Mouse (Mus musculus) retina, adult 2 months (tissue): ENCODE results near the gene Olfr543.
"Not testable (repeated sequence)": the region's sequence is repeated elsewhere in the genome, so short reads cannot be mapped to it uniquely, and the experiment has no call there.

ENCODE experiments used
- DNase-seq: peaks from one replicate; pipeline ENCODE4 v3.0.0-alpha.2; 2012; ENCODE audit warnings: low read depth, low spot score

Olfr543 gene

GRCm38 (mm10) chr7:102481579-102481978 lies at the start of gene Olfr543:
TSS of gene Olfr543 (minus strand) at chr7:102481679.
- no peak for DNase-seq

- DNase-seq, result no peak
These were observed 47.6 kb upstream of the Olfr543 start for GRCm38 (mm10) chr7:102529052-102529451.

- no peak for DNase-seq
These were observed 35.5 kb upstream of the Olfr543 start for GRCm38 (mm10) chr7:102517051-102517335.

- no peak for DNase-seq
These were observed 35.0 kb upstream of the Olfr543 start for GRCm38 (mm10) chr7:102516261-102517050.

- DNase-seq, result no peak
These were observed 32.7 kb upstream of the Olfr543 start for GRCm38 (mm10) chr7:102514144-102514543.

- DNase-seq, result peak; percentile 32
These were observed 31.4 kb upstream of the Olfr543 start for GRCm38 (mm10) chr7:102512814-102513435.

DNA sequence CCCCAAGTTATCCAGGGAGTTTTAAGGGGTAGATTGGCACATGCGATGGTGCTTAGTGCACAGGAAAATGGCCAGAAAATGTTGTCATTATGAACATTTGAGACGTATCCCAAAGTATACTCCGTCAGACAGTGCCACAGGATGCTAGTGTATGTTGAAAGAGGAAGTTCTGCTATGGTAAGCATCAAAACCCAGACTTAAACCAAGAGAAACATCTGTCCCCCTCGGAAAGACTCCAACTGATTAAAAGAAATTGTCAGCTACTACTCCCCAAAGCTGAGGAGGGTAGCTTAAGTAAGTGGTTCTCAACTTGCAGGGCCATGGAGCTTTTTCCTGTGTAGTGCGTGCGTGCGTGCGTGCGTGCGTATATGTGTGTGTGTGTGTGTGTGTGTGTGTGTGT lies 30.4 kb upstream of the Olfr543 start:
- DNase-seq, result no peak

DNA sequence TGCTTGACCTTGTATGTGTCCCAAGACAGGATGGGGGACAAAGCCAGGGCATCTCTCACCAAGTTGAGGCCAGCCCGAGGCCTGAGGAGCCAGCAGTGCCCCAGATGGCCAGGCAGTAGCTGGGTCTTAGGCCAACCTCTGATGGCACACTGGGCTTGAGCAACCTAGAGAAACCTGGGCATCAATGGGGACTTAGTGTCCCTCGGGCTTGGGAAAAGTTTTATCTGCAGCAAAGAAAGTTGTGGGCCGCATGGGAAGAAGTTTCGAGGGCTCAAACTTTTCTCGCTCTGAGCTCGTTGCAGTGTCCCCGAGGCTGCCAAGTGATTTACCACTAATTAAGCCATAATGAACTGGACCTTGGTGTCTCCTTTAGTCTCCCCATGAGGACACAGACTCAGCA lies 28.2 kb upstream of the Olfr543 start:
- no peak for DNase-seq

DNA sequence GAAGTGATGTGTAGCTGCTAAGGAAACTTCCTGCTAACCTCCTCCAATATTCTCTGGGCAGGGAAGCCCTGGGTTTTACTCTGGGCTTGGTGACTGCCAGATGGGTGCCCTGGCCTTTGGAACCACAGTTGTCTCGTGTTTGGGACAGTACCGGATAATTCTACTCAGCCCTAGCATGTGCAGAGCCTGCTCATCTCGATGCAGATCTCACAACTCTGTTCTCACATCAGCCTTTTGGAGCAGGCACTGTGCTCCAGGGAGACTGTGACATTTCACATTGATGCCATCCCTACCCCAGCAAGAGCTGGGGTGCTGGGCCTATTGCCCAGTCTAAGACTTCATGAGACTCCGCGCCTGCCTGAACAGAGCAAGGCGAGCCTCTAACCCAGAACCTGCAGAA lies 27.2 kb upstream of the Olfr543 start:
- no peak for DNase-seq

- DNase-seq, result no peak
These were observed 26.6 kb upstream of the Olfr543 start for GRCm38 (mm10) chr7:102508066-102508465.

- peak; percentile 29 for DNase-seq
These were observed 25.4 kb upstream of the Olfr543 start for GRCm38 (mm10) chr7:102506848-102507247.

DNA sequence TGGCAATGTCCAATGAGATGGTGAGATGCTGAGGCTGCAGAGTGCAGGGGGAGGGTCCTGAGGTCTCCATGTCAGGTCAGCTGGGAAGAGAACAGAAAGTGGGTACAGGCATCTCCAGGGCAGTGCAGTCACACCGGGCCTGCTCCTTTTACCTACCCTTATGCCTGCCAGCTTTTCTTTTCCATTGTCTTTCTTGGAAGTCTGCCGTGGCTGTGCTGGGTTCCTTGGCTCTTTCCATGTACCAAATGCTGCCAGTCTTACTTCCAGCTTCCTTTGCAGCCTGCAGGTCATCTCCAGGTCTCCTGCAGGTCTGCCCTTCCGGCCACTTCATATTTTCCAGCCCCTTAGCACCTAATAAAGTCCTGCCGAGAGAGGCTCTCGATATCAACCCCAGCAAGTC lies 20.5 kb upstream of the Olfr543 start:
- DNase-seq, result no peak

DNA sequence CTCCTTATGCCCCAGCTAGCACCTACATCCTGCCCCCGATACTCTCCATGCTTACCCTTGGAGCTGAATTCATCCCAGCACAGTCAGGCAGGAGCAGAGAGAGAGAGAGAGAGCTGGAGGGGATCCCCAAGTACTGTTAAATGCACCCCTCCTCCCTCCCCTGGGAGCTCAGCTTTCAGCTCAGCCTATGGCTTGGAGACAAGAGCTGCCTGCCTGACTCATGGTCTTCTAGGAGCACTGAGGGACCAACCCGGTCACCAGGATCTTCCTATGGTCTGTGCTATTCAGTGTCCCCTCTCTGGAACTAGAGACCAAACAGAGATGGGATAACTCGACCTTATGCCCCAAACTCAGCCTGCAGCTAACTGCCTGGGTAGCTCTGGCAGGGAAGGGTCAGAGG lies 18.0 kb upstream of the Olfr543 start, which contains the start of gene Olfr545:
Gene Olfr545, minus strand, starts transcription at position 101 of the 400 bp plus-strand sequence.
- DNase-seq, result no peak

- DNase-seq, result not testable (repeated sequence)
These were observed 12.9 kb upstream of the Olfr543 start for GRCm38 (mm10) chr7:102494416-102494815.

DNA sequence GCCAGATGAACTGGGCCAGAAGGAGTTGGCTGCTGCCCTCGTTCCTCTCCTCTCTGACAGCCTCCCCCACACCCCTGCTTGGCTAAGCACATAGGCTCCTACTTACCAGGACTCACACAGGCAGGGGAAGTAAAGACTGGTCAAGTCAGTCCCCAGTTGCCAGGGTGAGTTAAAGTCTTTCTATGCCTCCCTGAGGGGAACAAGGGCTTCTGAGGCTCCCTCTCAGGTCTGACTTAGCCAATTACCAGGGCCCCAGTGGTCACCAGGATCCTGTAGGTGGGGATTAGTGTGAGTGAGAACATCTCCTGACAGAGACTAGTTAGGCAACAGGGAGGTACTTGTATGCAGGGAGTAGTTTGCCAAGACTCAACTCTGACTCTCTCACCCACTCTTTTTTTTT lies 6.7 kb upstream of the Olfr543 start, which contains the start of gene Olfr544:
Gene Olfr544, minus strand, starts transcription at position 153 of the 400 bp plus-strand sequence.
- DNase-seq, result no peak

- no peak for DNase-seq
These were observed 4.6 kb upstream of the Olfr543 start for GRCm38 (mm10) chr7:102486105-102486504.

DNA sequence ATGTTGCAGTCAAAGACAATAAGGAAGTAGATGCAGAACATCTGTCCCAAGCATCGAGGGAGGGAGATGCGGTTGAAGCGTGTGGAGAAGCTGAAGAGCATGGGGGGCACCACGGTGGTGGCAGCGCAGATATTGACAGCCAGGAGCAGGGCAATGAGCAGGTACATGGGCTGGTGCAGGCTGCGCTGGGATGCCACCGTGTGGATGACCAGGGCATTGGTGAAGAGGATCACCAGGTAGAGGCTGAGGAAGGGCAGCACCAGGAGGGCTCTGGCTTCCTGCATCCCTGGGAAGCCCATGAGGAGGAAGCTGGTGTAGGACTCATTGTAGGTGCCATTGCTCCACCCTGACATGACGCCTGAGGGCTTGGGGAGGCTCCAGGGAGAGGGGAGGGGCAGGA lies 3.3 kb upstream of the Olfr543 start:
- DNase-seq, result not testable (repeated sequence)

DNA sequence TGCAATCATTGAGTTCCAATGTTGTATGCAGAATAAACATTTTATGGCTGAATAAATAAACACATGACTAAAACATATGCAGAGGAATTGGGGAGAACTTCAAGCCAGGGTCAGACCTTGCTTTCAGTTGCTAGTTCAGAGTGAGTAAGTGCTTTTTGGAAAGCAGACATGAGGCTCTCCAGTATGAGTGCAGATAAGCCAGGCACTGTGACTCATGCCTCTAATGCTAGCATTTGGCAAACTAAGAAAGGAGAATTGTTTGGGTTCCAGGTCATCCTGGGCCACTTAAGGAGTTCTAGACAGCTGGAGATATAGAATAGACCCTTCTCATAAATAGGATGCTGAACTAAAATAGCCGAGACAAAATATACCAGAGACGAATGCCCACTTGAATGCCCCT lies 2.2 kb upstream of the Olfr543 start:
- no peak for DNase-seq

DNA sequence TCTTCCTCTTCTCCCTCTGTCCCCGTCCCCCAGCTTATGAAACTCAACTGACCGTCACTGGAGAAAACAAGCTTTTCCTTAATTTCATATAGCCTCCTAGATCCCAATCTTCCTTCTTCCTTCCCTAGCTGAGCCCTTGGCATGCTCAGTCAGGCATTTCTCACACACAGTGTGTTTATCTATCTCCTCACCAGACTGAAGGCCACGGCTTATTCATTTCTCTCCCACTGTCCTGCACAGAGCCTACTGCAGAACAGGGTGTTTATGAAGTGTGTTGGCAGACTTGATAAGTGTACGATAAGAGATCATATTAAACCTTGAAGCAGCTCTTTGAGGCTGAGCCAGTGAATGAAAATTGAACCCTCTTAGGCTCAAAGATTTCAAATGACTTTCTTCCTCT lies 658 bp downstream of the Olfr543 start:
- no peak for DNase-seq

DNA sequence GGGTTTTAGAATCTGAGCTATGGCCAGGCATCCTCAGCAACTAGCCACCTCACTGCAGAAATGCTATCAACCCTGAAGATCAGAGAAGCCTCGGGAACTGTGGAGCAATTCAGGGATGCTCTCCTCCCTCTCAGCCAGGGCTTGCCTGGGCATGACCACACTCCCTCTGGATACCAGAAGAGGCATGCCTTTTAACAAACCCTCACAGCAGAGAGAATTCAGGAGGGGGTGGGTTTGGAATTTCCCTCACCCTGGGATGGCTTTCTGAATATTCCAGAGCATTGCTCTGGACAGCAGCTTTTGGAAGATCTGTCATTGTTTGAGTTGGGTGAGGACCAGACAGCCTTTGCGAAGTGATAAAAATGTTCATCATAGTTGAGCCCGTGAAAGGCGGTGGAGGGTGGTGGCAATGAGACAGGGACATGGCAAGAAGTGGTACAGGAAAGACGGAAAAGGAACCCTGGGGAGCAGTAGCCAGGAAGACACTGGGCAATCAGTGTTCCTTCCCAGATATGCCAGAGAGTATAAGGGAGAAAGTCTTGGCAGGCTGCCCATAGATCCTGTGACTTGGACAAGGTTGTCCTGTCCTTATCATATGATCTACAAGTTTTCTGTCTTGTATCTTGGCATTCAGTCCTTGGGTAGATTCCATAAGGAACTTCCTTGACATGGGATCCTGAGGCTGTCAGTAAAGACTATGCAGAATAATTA lies 2.0 kb downstream of the Olfr543 start:
- DNase-seq, result no peak

DNA sequence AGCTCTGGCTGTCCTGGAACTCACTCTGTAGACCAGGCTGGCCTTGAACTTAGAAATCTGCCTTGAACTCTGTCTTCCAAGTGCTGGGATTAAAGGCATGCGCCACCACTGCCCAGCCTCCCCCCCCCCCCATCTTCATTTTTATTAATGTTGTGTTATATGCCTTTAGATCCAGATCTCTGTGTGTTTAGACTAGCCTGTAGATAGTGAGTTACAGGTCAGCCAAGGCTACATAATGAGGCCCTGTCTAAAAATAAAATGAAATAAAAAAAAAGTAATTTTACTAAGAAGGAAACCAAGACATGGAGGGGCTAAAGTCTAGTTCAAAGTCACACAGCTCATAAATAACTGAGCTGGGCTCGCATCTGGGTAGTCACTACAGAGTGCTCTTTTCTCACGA lies 2.6 kb downstream of the Olfr543 start:
- DNase-seq, result no peak

GRCm38 (mm10) chr7:102478425-102478824 lies 3.1 kb downstream of the Olfr543 start:
- DNase-seq, result no peak

DNA sequence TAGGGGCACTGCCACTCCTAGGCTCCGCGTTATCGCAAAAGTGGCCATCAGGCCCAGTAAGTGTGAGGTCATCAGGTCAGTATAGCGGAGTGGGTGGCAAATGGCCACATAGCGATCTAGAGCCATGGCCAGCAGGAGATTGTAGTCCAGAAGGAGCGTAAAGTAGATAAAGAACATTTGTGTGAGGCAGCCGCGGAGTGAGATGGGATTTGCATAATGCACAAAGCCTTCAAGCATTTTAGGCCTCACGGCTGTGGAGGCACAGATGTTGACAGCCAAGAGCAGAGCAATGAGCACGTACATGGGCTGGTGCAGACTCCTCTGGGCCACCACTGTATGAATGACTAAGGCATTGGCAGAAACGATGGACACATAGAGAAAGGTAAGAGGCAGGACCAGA lies 4.1 kb downstream of the Olfr543 start:
- DNase-seq, result no peak
